Mouse (Mus musculus) lung, postnatal 0 days (tissue): ENCODE measurements around the gene Atrip. TPM values are rescaled to one million over a fixed set of nuclear protein-coding genes. Genes with fewer than 3 reads are reported as not detected.

Experiments used
- ATAC-seq: fragments of 200-750 bp; cut with Nextera tagmentation; 2 replicates; pipeline ENCODE4 v1.8.0; 2017; ENCODE audit warnings: moderate library complexity
- DNase-seq: peaks from one replicate; pipeline ENCODE4 v3.0.0-alpha.2; 2016; ENCODE audit warnings: low spot score
- H3K27ac ChIP-seq: fragments of 300-500 bp; sonication (generic); 2 replicates; pipeline ENCODE4 v1.5.1; 2014; ENCODE audit warnings: antibody characterized with exemption, mild to moderate bottlenecking, low read length, mixed read lengths
- H3K27me3 ChIP-seq: fragments of 300-500 bp; sonication (generic); replicated peaks from 2 replicates; pipeline ENCODE4 v1.6.1; 2014; ENCODE audit warnings: low read length, mixed read lengths; ENCODE audit not compliant: insufficient read depth
- H3K36me3 ChIP-seq: fragments of 300-500 bp; sonication (generic); 2 replicates; pipeline ENCODE4 v1.6.1; 2014; ENCODE audit warnings: low read length, mixed read lengths; ENCODE audit not compliant: insufficient read depth
- H3K4me1 ChIP-seq: fragments of 300-500 bp; sonication (generic); 2 replicates; pipeline ENCODE4 v1.6.1; 2014; ENCODE audit warnings: antibody characterized with exemption, low read depth, low read length, mixed read lengths; ENCODE audit not compliant: insufficient read depth
- H3K4me2 ChIP-seq: fragments of 300-500 bp; sonication (generic); replicated peaks from 2 replicates; pipeline ENCODE4 v1.6.1; 2014; ENCODE audit warnings: low read depth, mild to moderate bottlenecking, low read length, moderate library complexity, mixed read lengths
- H3K4me3 ChIP-seq: fragments of 300-500 bp; sonication (generic); 2 replicates; pipeline ENCODE4 v1.5.1; 2014; ENCODE audit warnings: low read depth, low read length
- H3K9ac ChIP-seq: fragments of 300-500 bp; sonication (generic); replicated peaks from 2 replicates; pipeline ENCODE4 v1.6.1; 2014; ENCODE audit warnings: low read depth, mild to moderate bottlenecking
- H3K9me3 ChIP-seq: fragments of 300-500 bp; sonication (generic); 2 replicates; pipeline ENCODE4 v1.6.1; 2016; ENCODE audit warnings: low read length, mixed read lengths
- CTCF ChIP-seq: IDR thresholded peaks from 2 replicates; pipeline ENCODE4 v1.5.1; 2016; ENCODE audit warnings: antibody characterized with exemption, mild to moderate bottlenecking
- EP300 ChIP-seq: IDR thresholded peaks from 2 replicates; pipeline ENCODE4 v1.6.1; 2016; ENCODE audit warnings: antibody characterized with exemption, mild to moderate bottlenecking, control low read depth
- WGBS: fragments of 180-500 bp; shearing (Covaris S2); extraction: QIAGEN DNeasy Blood & Tissue Kit; methylation state at CpG from one replicate; pipeline ENCODE4 v1.1.7; 2014; 5-methylcytosine and 5-hydroxymethylcytosine counted together
- polyA plus RNA-seq: library from polyadenylated mRNA; unstranded; fragments of >200 nt; fragmentation: Nextera tagmentation; extraction: Ambion mirVana; gene quantifications from 2 replicates; pipeline ENCODE4 v1.2.1, GENCODE M21; 2015

Atrip gene
- polyA plus RNA-seq, 1 experiment from 2014 or later: 11.4 TPM

DNA sequence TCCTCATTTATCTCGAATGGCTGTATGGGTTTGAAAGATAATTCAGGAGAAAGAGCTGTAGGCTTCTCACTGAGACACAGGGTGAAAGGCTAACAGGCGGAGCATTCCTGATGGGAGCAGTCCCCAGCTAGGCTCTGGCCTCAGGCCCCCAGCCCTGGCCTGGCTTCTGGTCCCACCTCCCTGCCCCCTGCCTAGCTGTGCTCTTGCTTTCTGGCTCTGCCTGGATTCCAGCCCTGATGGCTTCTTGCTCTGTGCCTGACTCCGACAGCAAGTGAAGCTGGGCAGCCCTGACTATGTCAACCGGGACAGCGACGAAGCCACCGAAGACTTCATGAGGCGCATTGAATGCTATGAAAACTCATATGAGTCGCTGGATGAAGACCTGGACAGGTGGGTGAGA lies 65.8 kb downstream of the Atrip start:
- ATAC-seq: no peak
- no peak overlapping the region for H3K4me2 ChIP-seq
- no peak for DNase-seq
- no peak overlapping the region for H3K4me3 ChIP-seq
- TF ChIP-seq EP300 (no peak), CTCF (no peak)
- no peak overlapping the region for H3K9ac ChIP-seq
- no peaks in the 10 kb centered on the region for H3K4me1 ChIP-seq
- H3K27ac ChIP-seq: no peak overlapping the region
- no peaks in the 10 kb centered on the region for H3K9me3 ChIP-seq
- H3K36me3 ChIP-seq: 0 out of 2 replicates have a peak, but pooled peaks cover 6% of the 10 kb centered on the region
- 81% methylated on average over 9 of the region's 9 CpGs for WGBS
- H3K27me3 ChIP-seq: no peaks in the 10 kb centered on the region

Other genes starting within 250 kb of the Atrip start
- gene Celsr3, start 247.8 kb downstream of the Atrip start, polyA plus RNA-seq: 0.08 and 0.17 TPM in 2 replicates
- gene Slc26a6, start 220.8 kb downstream of the Atrip start, polyA plus RNA-seq: 8.3 and 9.7 TPM in 2 replicates
- gene Tmem89, start 159.5 kb downstream of the Atrip start, polyA plus RNA-seq: 0.48 and 1.0 TPM in 2 replicates
- 269 and 290 TPM in 2 replicates for gene Uqcrc1, start 137.5 kb downstream of the Atrip start, polyA plus RNA-seq
- 2.5 and 2.9 TPM in 2 replicates for gene Col7a1, start 120.5 kb downstream of the Atrip start, polyA plus RNA-seq
- gene Ucn2, start 88.1 kb downstream of the Atrip start, polyA plus RNA-seq: not detected in 2 replicates
- gene Pfkfb4, start 82.3 kb downstream of the Atrip start, polyA plus RNA-seq: 22.0 and 22.8 TPM in 2 replicates
- gene Shisa5, start 35.6 kb downstream of the Atrip start, polyA plus RNA-seq: 194 and 216 TPM in 2 replicates
- gene Trex1, start 14.4 kb downstream of the Atrip start, polyA plus RNA-seq: 19.3 and 20.9 TPM in 2 replicates
- gene Ccdc51, start 8.4 kb upstream of the Atrip start, polyA plus RNA-seq: 6.8 and 7.2 TPM in 2 replicates
- gene Tma7, start 8.5 kb upstream of the Atrip start, polyA plus RNA-seq: 375 and 393 TPM in 2 replicates
- gene Plxnb1, start 21.3 kb upstream of the Atrip start, polyA plus RNA-seq: 8.8 and 10.0 TPM in 2 replicates
- gene Fbxw21, start 87.9 kb upstream of the Atrip start, polyA plus RNA-seq: not detected in 2 replicates
- not detected in 2 replicates for gene Fbxw13, start 121.9 kb upstream of the Atrip start, polyA plus RNA-seq
- not detected in 2 replicates for gene Fbxw20, start 160.6 kb upstream of the Atrip start, polyA plus RNA-seq
- gene Fbxw14, start 213.6 kb upstream of the Atrip start, polyA plus RNA-seq: not detected in 2 replicates